Mouse (Mus musculus) C2C12 (cell line): Measurements from ENCODE around the gene Gm45716.

Experiments used
- CEBPB ChIP-seq: IDR thresholded peaks from one replicate; pipeline ENCODE4 v1.6.1; 2011; ENCODE audit warnings: low read depth, mild to moderate bottlenecking, control low read depth, moderate library complexity
- CTCF ChIP-seq: IDR thresholded peaks from one replicate; pipeline ENCODE4 v1.5.1; 2011; ENCODE audit not compliant: control insufficient read depth, insufficient read depth, insufficient read length
- FOSL1 ChIP-seq: IDR thresholded peaks from one replicate; pipeline ENCODE4 v1.8.0; 2011; ENCODE audit warnings: mild to moderate bottlenecking, low read length; ENCODE audit not compliant: poor library complexity, insufficient read depth, severe bottlenecking
- MAX ChIP-seq: IDR thresholded peaks from one replicate; pipeline ENCODE4 v1.6.1; 2011; ENCODE audit warnings: mild to moderate bottlenecking, control low read depth
- MYOD1 ChIP-seq: IDR thresholded peaks from one replicate; pipeline ENCODE4 v1.6.1; 2011; ENCODE audit warnings: low read depth; ENCODE audit not compliant: control insufficient read depth, insufficient read length
- MYOG ChIP-seq: IDR thresholded peaks from one replicate; pipeline ENCODE4 v1.6.1; 2011; ENCODE audit not compliant: control insufficient read depth, insufficient read length; ENCODE audit errors: extremely low read depth

GRCm38 (mm10) chr11:90264180-90264579 is 76.7 kb downstream of the Gm45716 start:
- TF ChIP-seq CTCF: no peak
- TF ChIP-seq FOSL1: no peak
- no peak for TF ChIP-seq MAX
- TF ChIP-seq MYOD1: no peak
- TF ChIP-seq MYOG: no peak
- no peak for TF ChIP-seq CEBPB
